Mouse (Mus musculus) intestine, postnatal 0 days (tissue): Measurements from ENCODE around the gene Mea1. TPM values are rescaled to one million over a fixed set of nuclear protein-coding genes. Genes with fewer than 3 reads are reported as not detected.
A peak's percentile ranks its signal among the peaks of the same experiment; 100 is the strongest.

Experiments
- ATAC-seq: fragments of 200-750 bp; cut with Nextera tagmentation; 2 replicates; pipeline ENCODE4 v1.8.0; 2017; ENCODE audit warnings: mild to moderate bottlenecking, moderate TSS enrichment, moderate library complexity
- H3K27ac ChIP-seq: fragments of 300-500 bp; sonication (generic); 2 replicates; pipeline ENCODE4 v1.5.1; 2014; ENCODE audit warnings: mild to moderate bottlenecking, low read depth, low read length, moderate library complexity
- H3K27me3 ChIP-seq: fragments of 300-500 bp; sonication (generic); replicated peaks from 2 replicates; pipeline ENCODE4 v1.6.1; 2014; ENCODE audit warnings: low read length, mixed read lengths; ENCODE audit not compliant: control insufficient read depth, insufficient read depth
- H3K36me3 ChIP-seq: fragments of 300-500 bp; sonication (generic); 2 replicates; pipeline ENCODE4 v1.6.1; 2014; ENCODE audit warnings: mild to moderate bottlenecking, moderate library complexity; ENCODE audit not compliant: control insufficient read depth, insufficient read depth
- H3K4me1 ChIP-seq: fragments of 300-500 bp; sonication (generic); replicated peaks from 2 replicates; pipeline ENCODE4 v1.6.1; 2014; ENCODE audit warnings: antibody characterized with exemption, low read length, mixed read lengths; ENCODE audit not compliant: control insufficient read depth, insufficient read depth
- H3K4me2 ChIP-seq: fragments of 300-500 bp; sonication (generic); replicated peaks from 2 replicates; pipeline ENCODE4 v1.6.1; 2014; ENCODE audit warnings: low read depth, mild to moderate bottlenecking, moderate library complexity
- H3K4me3 ChIP-seq: fragments of 300-500 bp; sonication (generic); 2 replicates; pipeline ENCODE4 v1.5.1; 2014; ENCODE audit warnings: low read depth, low read length
- H3K9ac ChIP-seq: fragments of 300-500 bp; sonication (generic); 2 replicates; pipeline ENCODE4 v1.6.1; 2014; ENCODE audit warnings: mild to moderate bottlenecking, low read depth, low read length
- H3K9me3 ChIP-seq: fragments of 300-500 bp; sonication (generic); 2 replicates; pipeline ENCODE4 v1.6.1; 2016; ENCODE audit warnings: mixed run types; ENCODE audit not compliant: control insufficient read depth
- CTCF ChIP-seq: sonication (generic); IDR thresholded peaks from 2 replicates; pipeline ENCODE4 v1.5.1; 2016; ENCODE audit warnings: low read depth, mild to moderate bottlenecking, control low read depth, antibody characterized with exemption, moderate library complexity
- WGBS: fragments of 180-500 bp; shearing (Covaris S2); extraction: QIAGEN DNeasy Blood & Tissue Kit; methylation state at CpG from one replicate; pipeline ENCODE4 v1.1.7; 2014; 5-methylcytosine and 5-hydroxymethylcytosine counted together
- polyA plus RNA-seq: library from polyadenylated mRNA; unstranded; fragments of >200 nt; fragmentation: Nextera tagmentation; extraction: Ambion mirVana; gene quantifications from 2 replicates; pipeline ENCODE4 v1.2.1, GENCODE M21; 2015

The Mea1 gene
- polyA plus RNA-seq, result 132 and 133 TPM in 2 replicates

- Histone ChIP-seq H3K4me3 (peak within 1 kb of the TSS; percentile 87), H3K9ac (no peak within 1 kb of the TSS; the same call in 1 of the 2 replicates), H3K27ac (peak within 1 kb of the TSS; percentile 87; the same call in 1 of the 2 replicates), H3K4me2 (peak within 1 kb of the TSS; percentile 89), H3K27me3 (no peaks in the 10 kb centered on the region), H3K9me3 (no peaks in the 10 kb centered on the region), H3K4me1 (peaks cover 6% of the 10 kb centered on the region; the same call in 1 of the 2 replicates), H3K36me3 (peaks cover 33% of the 10 kb centered on the region)
- ATAC-seq, result no peak
- no peak for TF ChIP-seq CTCF
- 82% methylated on average over 8 of the region's 9 CpGs for WGBS
These were observed at the start of gene Mea1 for GRCm38 (mm10) chr17:46678416-46678815. Mea1 (plus strand) TSS chr17:46678793.

DNA sequence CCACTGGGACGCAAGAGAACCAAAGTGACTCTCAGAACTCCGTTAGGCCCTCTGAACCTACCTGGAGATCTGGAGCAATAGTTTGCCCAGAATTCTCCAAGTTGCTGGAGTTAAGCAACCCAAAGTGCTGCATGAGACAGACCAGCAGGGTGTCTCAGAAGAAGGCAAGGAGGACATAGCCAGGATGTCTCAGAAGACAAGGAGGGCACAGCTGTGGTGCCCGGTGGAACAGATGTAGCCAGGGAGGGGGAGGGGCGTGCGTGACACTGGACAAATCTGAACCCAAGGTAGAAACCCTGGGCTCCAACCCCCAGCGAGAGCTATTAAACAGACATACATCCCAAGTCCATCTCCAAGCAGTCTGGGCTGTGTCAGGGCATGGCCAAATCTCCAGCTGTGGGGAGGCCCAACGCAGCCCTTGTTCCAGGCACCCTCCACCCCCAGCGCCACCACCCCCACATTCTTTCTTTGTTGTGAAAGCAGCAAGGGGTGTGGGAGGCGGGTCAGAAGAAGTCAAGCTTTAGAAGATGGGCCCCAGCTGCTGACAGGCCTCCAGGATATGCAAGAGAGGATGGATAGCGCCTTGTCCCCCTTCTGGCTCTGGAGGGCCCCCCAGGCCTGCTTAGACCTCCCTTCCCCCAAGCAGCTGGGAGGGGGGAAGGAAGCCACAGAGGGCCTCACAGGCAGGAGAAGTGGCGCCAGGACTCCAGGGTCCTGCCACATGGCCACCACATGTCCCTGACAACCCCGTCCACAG lies 48.7 kb upstream of the Mea1 start:
- Histone ChIP-seq H3K4me2 (peak overlapping the region; percentile 90), H3K27ac (peak overlapping the region; percentile 55), H3K4me1 (no peaks in the 10 kb centered on the region; the same call in 1 of the 2 replicates), H3K4me3 (peak overlapping the region; percentile 70), H3K36me3 (peaks cover 36% of the 10 kb centered on the region), H3K9ac (peak overlapping the region; percentile 82), H3K27me3 (no peaks in the 10 kb centered on the region), H3K9me3 (no peaks in the 10 kb centered on the region)
- ATAC-seq, result peak; percentile 46
- peak; percentile 19; the same call in 1 of the 2 replicates for TF ChIP-seq CTCF
- WGBS, result 22% methylated on average over 12 of the region's 12 CpGs

DNA sequence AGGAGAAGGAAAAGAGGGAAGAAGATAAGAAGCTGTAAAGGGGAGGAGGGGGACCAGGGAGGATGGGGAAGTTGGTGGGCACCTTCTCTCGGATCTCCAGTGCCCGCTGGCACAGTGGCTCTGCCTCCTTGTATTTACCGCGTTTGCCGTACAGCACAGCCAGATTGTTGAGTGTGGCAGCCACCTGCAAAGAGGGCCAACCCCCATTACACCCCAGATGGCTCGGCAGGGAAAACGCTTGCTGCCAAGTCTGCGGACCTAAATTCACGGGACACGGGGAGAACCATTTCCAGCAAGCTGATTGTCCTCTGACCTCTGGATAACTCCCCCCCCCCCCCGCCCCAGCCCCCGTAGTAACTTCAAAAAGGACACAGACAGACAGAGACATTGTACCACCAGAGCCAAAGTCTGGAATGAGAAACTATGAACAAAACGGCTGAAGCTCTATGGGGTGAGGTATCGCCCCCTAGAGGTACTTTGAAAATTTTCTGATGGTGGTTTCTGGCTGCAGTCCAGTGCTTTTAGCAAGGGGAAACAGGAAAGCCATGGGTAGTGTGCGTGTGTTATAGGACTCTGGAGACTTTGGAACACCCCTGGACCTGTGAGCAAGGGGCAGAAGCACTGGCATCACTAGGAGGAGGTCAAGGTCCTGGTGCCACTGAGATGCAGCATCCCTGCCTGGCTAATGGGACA lies 41.6 kb upstream of the Mea1 start:
- peak; percentile 83 for TF ChIP-seq CTCF
- 29% methylated on average over 15 of the region's 15 CpGs for WGBS
- Histone ChIP-seq H3K4me3 (no peak overlapping the region), H3K4me2 (peak overlapping the region; percentile 6; the same call in 1 of the 2 replicates), H3K9ac (no peak overlapping the region), H3K27me3 (no peaks in the 10 kb centered on the region), H3K9me3 (no peaks in the 10 kb centered on the region), H3K36me3 (peaks cover 74% of the 10 kb centered on the region), H3K4me1 (no peaks in the 10 kb centered on the region), H3K27ac (no peak overlapping the region)
- peak; percentile 14; the same call in 1 of the 2 replicates for ATAC-seq

GRCm38 (mm10) chr17:46639929-46640328 lies 38.7 kb upstream of the Mea1 start:
- no peak for TF ChIP-seq CTCF
- Histone ChIP-seq H3K9ac (no peak overlapping the region), H3K27me3 (no peaks in the 10 kb centered on the region), H3K4me3 (no peak overlapping the region), H3K36me3 (peaks cover 52% of the 10 kb centered on the region), H3K4me1 (no peaks in the 10 kb centered on the region), H3K4me2 (no peak overlapping the region), H3K9me3 (no peaks in the 10 kb centered on the region), H3K27ac (no peak overlapping the region)
- 76% methylated on average over 9 of the region's 9 CpGs for WGBS
- no peak for ATAC-seq

DNA sequence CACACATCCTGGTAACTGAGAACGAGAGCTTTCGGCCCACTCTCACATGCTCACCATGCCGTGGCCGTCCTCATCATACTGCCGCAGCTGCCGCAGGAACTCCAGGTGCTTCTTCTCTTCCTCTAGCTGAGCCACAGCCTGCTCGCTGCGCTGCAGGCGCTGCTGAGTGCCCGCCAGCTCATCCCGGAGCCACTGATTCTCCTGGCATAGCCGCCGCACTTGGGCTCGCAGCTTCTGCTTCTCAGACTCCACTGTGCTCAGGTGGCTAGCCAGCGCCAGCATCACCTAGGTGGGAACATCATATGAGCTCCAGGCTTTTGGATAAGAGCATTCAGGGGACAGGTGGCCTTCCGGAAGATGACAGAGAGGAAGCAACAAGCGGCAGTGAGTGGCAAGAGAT lies 36.5 kb upstream of the Mea1 start:
- Histone ChIP-seq H3K27me3 (no peaks in the 10 kb centered on the region), H3K4me1 (0 out of 2 replicates have a peak, but pooled peaks cover 3% of the 10 kb centered on the region), H3K27ac (no peak overlapping the region), H3K4me2 (no peak overlapping the region), H3K4me3 (no peak overlapping the region), H3K9me3 (no peaks in the 10 kb centered on the region), H3K9ac (no peak overlapping the region), H3K36me3 (peaks cover 36% of the 10 kb centered on the region)
- 87% methylated on average over 17 of the region's 17 CpGs for WGBS
- no peak for TF ChIP-seq CTCF
- ATAC-seq, result no peak

- TF ChIP-seq CTCF, result no peak
- Histone ChIP-seq H3K9me3 (no peaks in the 10 kb centered on the region), H3K27ac (peak overlapping the region; percentile 95), H3K4me3 (peak overlapping the region; percentile 92), H3K27me3 (no peaks in the 10 kb centered on the region), H3K36me3 (peaks cover 42% of the 10 kb centered on the region), H3K9ac (peak overlapping the region; percentile 78; the same call in 1 of the 2 replicates), H3K4me2 (peak overlapping the region; percentile 92), H3K4me1 (0 out of 2 replicates have a peak, but pooled peaks cover 5% of the 10 kb centered on the region)
- 62% methylated on average over 12 of the region's 12 CpGs for WGBS
- ATAC-seq, result no peak
These were observed 34.3 kb upstream of the Mea1 start for GRCm38 (mm10) chr17:46644152-46644805.
